Comparison of ENCODE assay signal across 17 mouse cellular contexts in the genomic region with DNA sequence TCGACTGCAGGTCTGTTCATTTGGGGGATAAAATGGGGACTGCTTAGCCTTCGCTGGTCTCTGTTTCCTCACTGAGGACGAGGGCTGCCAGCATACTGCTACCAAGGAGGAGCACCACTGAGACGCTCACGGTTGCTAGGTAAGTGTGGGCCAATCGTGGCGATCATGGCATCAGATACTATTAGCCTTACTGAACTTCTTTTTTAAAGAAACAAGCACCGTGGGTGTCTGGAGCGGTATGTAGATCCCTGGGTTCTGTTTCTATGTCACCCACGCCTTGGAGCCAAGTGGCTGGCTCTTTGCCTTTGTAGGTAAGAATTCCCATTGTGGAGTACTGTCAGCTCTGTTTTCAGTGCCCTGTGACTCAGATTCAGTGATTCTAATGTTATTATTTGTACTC.
DNase-seq lines count a peak whose midpoint lies in the region; ATAC-seq lines count a peak whose summit lies in the region.
"Had no signal": no experiment of that assay in that cellular context is flagged by ENCODE, and none has a peak within 500 bp of the region (broad histone marks: within the 10 kb centered on the region; RNA-seq: fewer than 3 reads in every experiment).

No protein-coding gene starts in this region.

- no peak overlapping the region for H3K9ac ChIP-seq in heart, embryonic 12.5 days
- H3K9ac ChIP-seq: liver, embryonic 15.5 days; neural tube, embryonic 12.5 days had no signal

- DNase-seq in heart, postnatal 4 days = no peak
- peak; percentile 9 for DNase-seq in layer of hippocampus, adult 9-11 months
- no peak for DNase-seq in layer of hippocampus, postnatal 36 days
- DNase-seq in right cerebral cortex, adult 2 months (ENCODE audit: low spot score in 2 of 2) = peak; percentile 38 to 41
- no peak for DNase-seq in right cerebral cortex, postnatal 4 days
- no peak for DNase-seq in thymus, postnatal 10 days (ENCODE audit: low spot score in 2 of 2)
- DNase-seq: adrenal gland, postnatal 25 days; cerebellum, postnatal 25 days; kidney, postnatal 14 days; lung, postnatal 14 days; retina, postnatal 1 day had no signal

- peak overlapping the region; percentile 8; the same call in 1 of the 2 replicates for H3K4me3 ChIP-seq in heart, embryonic 12.5 days
- H3K4me3 ChIP-seq: hindbrain, embryonic 10.5 days; liver, embryonic 15.5 days; neural tube, embryonic 12.5 days had no signal

- H3K27ac ChIP-seq in heart, embryonic 12.5 days (ENCODE audit: poor library complexity, severe bottlenecking) = no peak overlapping the region
- H3K27ac ChIP-seq: hindbrain, embryonic 10.5 days; liver, embryonic 15.5 days; neural tube, embryonic 12.5 days had no signal

- ATAC-seq in heart, embryonic 12.5 days (ENCODE audit: insufficient number of reproducible peaks, low FRiP score) = no peak
- ATAC-seq: CD4-positive, CD25-positive, alpha-beta regulatory T cell, adult 4 months; intestine, postnatal 0 days had no signal

- no peaks in the 10 kb centered on the region for H3K36me3 ChIP-seq in heart, embryonic 12.5 days
- H3K36me3 ChIP-seq: hindbrain, embryonic 10.5 days; liver, embryonic 15.5 days; neural tube, embryonic 12.5 days had no signal

- H3K9me3 ChIP-seq in heart, embryonic 12.5 days (replicated peaks) = peaks cover 4% of the 10 kb centered on the region; the same call in 1 of the 2 replicates
- H3K9me3 ChIP-seq: hindbrain, embryonic 10.5 days; liver, embryonic 15.5 days; neural tube, embryonic 12.5 days had no signal

- no peaks in the 10 kb centered on the region for H3K27me3 ChIP-seq in heart, embryonic 12.5 days (replicated peaks)
- H3K27me3 ChIP-seq: liver, embryonic 15.5 days; neural tube, embryonic 12.5 days had no signal

- 25% methylated on average over 10 of the region's 10 CpGs for WGBS in heart, embryonic 12.5 days

- peak overlapping the region; percentile 42 for H3K4me2 ChIP-seq in heart, embryonic 12.5 days
- H3K4me2 ChIP-seq: liver, embryonic 15.5 days; neural tube, embryonic 12.5 days had no signal

- H3K4me1 ChIP-seq in heart, embryonic 12.5 days (replicated peaks) = peaks cover 14% of the 10 kb centered on the region
- H3K4me1 ChIP-seq: hindbrain, embryonic 10.5 days; liver, embryonic 15.5 days; neural tube, embryonic 12.5 days had no signal

Comparison
In these comparisons a context has a peak if more than half of its experiments do, and no peak if none do; other contexts are left out.
1. DNase-seq: peak in layer of hippocampus, adult 9-11 months (single experiment) and right cerebral cortex, adult 2 months (2 of 2); none in heart, postnatal 4 days (single experiment), layer of hippocampus, postnatal 36 days (0 of 2), right cerebral cortex, postnatal 4 days (single experiment) and thymus, postnatal 10 days (0 of 2).